Mouse (Mus musculus) stomach, embryonic 15.5 days (tissue): ENCODE measurements at regions not wholly inside any gene's neighbourhood (a gene's known extent, or its start where the extent isn't known, plus 50 kb on each side); places are given as distances from the start of the nearest gene placed in this dataset.
A peak's percentile ranks its signal among the peaks of the same experiment; 100 is the strongest.

Experiments used
- ATAC-seq: fragments of 200-750 bp; cut with Nextera tagmentation; 2 replicates; pipeline ENCODE4 v1.8.0; 2017; ENCODE audit warnings: low read depth, moderate number of reproducible peaks, moderate TSS enrichment; ENCODE audit not compliant: insufficient read depth, low FRiP score
- H3K27ac ChIP-seq: fragments of 300-500 bp; sonication (generic); 2 replicates; pipeline ENCODE4 v1.5.1; 2015; ENCODE audit warnings: mild to moderate bottlenecking, inconsistent platforms
- H3K27me3 ChIP-seq: fragments of 300-500 bp; sonication (generic); replicated peaks from 2 replicates; pipeline ENCODE4 v1.6.1; 2015; ENCODE audit warnings: inconsistent platforms
- H3K36me3 ChIP-seq: fragments of 300-500 bp; sonication (generic); 2 replicates; pipeline ENCODE4 v1.6.1; 2015; ENCODE audit warnings: inconsistent platforms
- H3K4me1 ChIP-seq: fragments of 300-500 bp; sonication (generic); 2 replicates; pipeline ENCODE4 v1.6.1; 2015; ENCODE audit warnings: inconsistent platforms
- H3K4me2 ChIP-seq: fragments of 300-500 bp; sonication (generic); 2 replicates; pipeline ENCODE4 v1.6.1; 2015; ENCODE audit warnings: mild to moderate bottlenecking, inconsistent platforms
- H3K4me3 ChIP-seq: fragments of 300-500 bp; sonication (generic); replicated peaks from 2 replicates; pipeline ENCODE4 v1.5.1; 2015; ENCODE audit warnings: inconsistent platforms
- H3K9ac ChIP-seq: fragments of 300-500 bp; sonication (generic); 2 replicates; pipeline ENCODE4 v1.6.1; 2015; ENCODE audit warnings: inconsistent platforms
- H3K9me3 ChIP-seq: fragments of 300-500 bp; sonication (generic); 2 replicates; pipeline ENCODE4 v1.6.1; 2016; ENCODE audit warnings: inconsistent platforms
- WGBS: fragments of 180-500 bp; shearing (Covaris S2); methylation state at CpG from one replicate; pipeline ENCODE4 v1.1.7; 2015; 5-methylcytosine and 5-hydroxymethylcytosine counted together

DNA sequence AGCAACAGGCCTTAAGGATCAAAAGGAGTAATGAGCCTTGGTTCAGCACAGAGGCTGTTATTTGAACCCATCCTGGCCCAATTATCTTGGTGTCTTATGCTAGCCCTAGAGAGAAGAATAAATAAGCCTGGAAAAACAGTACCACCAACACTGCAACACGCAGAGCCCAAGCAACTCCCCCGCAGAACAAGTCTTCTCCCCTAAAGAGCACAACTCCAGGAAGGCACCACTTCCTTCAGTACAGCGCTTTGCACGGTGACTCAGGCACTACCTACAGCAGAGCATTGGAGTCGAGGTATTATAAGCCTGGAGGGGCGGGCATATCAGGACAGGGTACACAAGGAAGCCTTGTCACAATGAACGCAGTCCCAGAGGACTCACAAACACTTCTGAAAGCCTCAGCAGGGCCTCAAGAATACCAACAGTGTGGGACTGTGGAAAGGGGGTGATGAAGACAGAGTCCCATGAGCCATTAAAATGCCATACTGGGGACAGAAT lies 62.9 kb upstream of the Arhgap5 start:
- no peaks in the 10 kb centered on the region for H3K4me1 ChIP-seq
- ATAC-seq, result no peak
- no peaks in the 10 kb centered on the region for H3K27me3 ChIP-seq
- no peaks in the 10 kb centered on the region for H3K9me3 ChIP-seq
- no peak overlapping the region for H3K4me2 ChIP-seq
- WGBS, result 73% methylated on average over 7 of the region's 7 CpGs
- no peak overlapping the region for H3K9ac ChIP-seq
- no peaks in the 10 kb centered on the region for H3K36me3 ChIP-seq
- H3K27ac ChIP-seq, result no peak overlapping the region
- no peak overlapping the region for H3K4me3 ChIP-seq

DNA sequence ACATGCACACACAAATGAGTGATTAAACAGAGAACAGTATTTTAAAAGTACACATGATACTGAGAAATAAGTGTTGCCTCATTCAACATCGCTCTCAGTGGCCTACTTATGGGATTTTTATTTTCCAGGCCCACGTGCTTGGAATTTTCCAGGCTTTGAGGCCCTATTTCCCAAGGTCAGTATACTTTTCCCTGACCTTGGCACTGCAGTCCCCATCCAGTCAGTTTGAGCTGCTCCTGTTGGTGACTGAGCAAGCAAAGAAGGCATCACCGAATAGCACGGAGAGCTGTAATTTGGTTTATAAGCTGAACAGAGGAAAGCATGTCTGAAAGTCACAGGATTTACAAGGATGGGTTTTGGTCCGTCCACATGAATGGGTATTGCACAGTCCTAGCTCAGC lies 61.4 kb upstream of the Arhgap5 start:
- 85% methylated on average over 5 of the region's 5 CpGs for WGBS
- H3K4me3 ChIP-seq, result no peak overlapping the region
- no peak for ATAC-seq
- no peaks in the 10 kb centered on the region for H3K36me3 ChIP-seq
- H3K4me2 ChIP-seq, result no peak overlapping the region
- no peak overlapping the region for H3K9ac ChIP-seq
- no peaks in the 10 kb centered on the region for H3K27me3 ChIP-seq
- no peaks in the 10 kb centered on the region for H3K9me3 ChIP-seq
- H3K4me1 ChIP-seq, result 0 out of 2 replicates have a peak, but pooled peaks cover 2% of the 10 kb centered on the region
- no peak overlapping the region for H3K27ac ChIP-seq

DNA sequence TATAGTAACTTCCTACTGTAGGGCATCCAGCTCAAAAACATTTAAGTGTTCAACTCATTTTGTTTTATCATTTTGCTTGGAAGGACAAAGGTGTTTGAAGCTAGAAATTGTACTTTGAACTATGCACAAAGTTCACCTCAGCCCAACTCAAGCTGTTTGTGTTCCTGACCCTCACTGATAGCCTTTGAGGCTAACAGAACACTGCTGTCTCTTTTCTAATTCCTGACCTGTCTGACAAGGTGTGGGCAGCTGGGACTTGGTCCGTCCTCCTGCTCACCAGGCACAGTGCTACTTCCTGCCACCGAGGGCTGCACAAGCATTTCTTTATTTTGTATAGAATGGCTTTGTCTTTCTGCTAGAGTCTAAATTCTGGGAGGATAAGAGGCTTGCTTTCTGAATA lies 58.0 kb upstream of the Arhgap5 start:
- no peak overlapping the region for H3K4me3 ChIP-seq
- H3K9ac ChIP-seq, result no peak overlapping the region
- no peaks in the 10 kb centered on the region for H3K27me3 ChIP-seq
- no peaks in the 10 kb centered on the region for H3K36me3 ChIP-seq
- H3K9me3 ChIP-seq, result no peaks in the 10 kb centered on the region
- H3K4me2 ChIP-seq, result no peak overlapping the region
- ATAC-seq, result peak; percentile 45; the same call in 1 of the 2 replicates
- H3K4me1 ChIP-seq, result 0 out of 2 replicates have a peak, but pooled peaks cover 4% of the 10 kb centered on the region
- WGBS, result 34% methylated on average over 2 of the region's 2 CpGs
- H3K27ac ChIP-seq, result peak overlapping the region; percentile 59

DNA sequence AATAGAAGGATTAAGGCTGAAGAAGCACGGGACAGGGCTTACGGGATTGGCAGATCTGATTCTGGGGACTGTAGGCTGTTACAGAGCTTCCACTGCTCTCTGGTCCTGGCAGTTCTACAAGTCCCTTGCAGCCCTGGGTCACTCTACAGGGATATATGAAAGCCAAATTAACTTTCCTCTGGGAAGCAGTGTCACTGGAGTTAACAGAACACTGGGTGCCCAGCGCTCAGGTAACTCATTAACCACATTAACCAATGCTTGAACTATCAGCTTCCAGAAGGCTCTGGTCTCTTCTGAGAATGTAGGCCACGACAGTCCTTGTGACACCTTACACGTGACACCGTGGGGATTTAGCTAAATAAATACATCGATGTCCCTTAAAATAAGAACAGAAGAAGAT lies 57.3 kb upstream of the Arhgap5 start:
- no peak overlapping the region for H3K4me3 ChIP-seq
- H3K9me3 ChIP-seq, result no peaks in the 10 kb centered on the region
- H3K4me1 ChIP-seq, result 0 out of 2 replicates have a peak, but pooled peaks cover 4% of the 10 kb centered on the region
- no peak overlapping the region for H3K9ac ChIP-seq
- no peak overlapping the region for H3K4me2 ChIP-seq
- peak; percentile 61; the same call in 1 of the 2 replicates for ATAC-seq
- WGBS, result 60% methylated on average over 7 of the region's 7 CpGs
- H3K27me3 ChIP-seq, result no peaks in the 10 kb centered on the region
- peak overlapping the region; percentile 59 for H3K27ac ChIP-seq
- H3K36me3 ChIP-seq, result no peaks in the 10 kb centered on the region

DNA sequence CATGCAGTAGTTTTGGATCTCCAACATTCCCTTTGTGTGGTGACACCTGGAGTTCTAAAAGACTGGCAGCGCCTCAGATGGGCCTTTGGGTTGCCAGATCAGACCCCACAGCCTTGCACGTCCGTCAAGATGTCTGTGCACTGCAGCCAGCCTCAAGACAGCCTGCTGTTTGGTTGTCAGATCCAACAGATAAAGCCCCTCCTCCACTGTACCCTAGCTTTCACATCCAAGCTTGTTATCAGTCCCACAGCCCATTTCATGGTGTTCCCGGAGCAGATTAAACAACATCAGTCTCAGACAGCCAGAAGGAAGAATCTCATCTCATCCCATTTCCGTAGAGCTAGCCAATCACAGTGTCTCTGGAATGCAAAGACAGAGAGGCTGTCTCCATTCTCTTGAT lies 56.3 kb upstream of the Arhgap5 start:
- H3K9me3 ChIP-seq, result no peaks in the 10 kb centered on the region
- H3K4me1 ChIP-seq, result 0 out of 2 replicates have a peak, but pooled peaks cover 4% of the 10 kb centered on the region
- H3K27me3 ChIP-seq, result no peaks in the 10 kb centered on the region
- H3K4me3 ChIP-seq, result no peak overlapping the region
- ATAC-seq, result no peak
- H3K36me3 ChIP-seq, result no peaks in the 10 kb centered on the region
- H3K4me2 ChIP-seq, result no peak overlapping the region
- no peak overlapping the region for H3K27ac ChIP-seq
- H3K9ac ChIP-seq, result no peak overlapping the region
- WGBS, result 64% methylated on average over 5 of the region's 5 CpGs

DNA sequence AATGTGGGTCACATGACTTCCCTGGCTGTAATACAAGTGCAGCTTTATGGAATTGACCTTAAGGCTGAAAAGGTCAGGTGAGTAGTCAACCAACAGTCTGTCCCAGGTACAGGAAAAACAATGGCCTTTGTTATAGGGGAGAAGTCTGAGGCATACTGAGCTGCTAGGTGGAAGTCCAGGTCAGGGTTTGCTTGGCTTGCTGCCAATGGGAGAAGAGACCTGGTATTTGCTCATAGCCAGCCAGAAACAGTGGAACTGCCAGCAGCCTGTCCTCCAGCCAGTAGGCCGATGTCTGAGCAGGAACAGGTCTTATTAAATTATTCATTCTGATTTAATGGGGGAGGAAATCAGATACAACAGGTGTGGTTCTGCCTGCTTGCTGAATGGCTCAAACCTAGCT lies 55.6 kb upstream of the Arhgap5 start:
- Histone ChIP-seq H3K9me3 (no peaks in the 10 kb centered on the region), H3K27ac (no peak overlapping the region), H3K4me3 (no peak overlapping the region), H3K36me3 (no peaks in the 10 kb centered on the region), H3K4me1 (0 out of 2 replicates have a peak, but pooled peaks cover 4% of the 10 kb centered on the region), H3K9ac (no peak overlapping the region), H3K27me3 (no peaks in the 10 kb centered on the region), H3K4me2 (no peak overlapping the region)
- WGBS, result 45% methylated on average over 1 of the region's 1 CpGs
- ATAC-seq, result peak; percentile 65

DNA sequence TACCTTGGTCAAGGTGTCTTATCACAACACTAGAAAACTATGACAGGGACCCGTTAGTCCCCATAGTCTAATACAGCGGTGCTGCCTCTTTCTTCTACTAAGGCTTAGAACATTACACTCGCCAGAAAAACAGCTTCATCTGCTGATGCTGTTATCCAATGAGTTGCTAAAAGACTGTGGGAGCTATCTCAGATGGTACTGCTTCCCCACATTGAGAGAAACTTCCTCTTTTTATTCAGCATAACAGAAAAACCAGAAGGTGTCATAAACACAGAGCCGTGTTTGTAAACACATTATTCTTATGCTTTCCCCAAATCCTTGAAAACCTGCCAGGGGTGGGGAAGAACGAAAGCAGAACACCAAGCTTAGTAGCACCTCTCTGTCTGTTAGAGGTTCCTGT lies 49.9 kb upstream of the Arhgap5 start:
- Histone ChIP-seq H3K9ac (no peak overlapping the region), H3K4me3 (no peak overlapping the region), H3K27ac (no peak overlapping the region), H3K4me1 (no peaks in the 10 kb centered on the region), H3K36me3 (no peaks in the 10 kb centered on the region), H3K9me3 (no peaks in the 10 kb centered on the region), H3K27me3 (no peaks in the 10 kb centered on the region), H3K4me2 (no peak overlapping the region)
- WGBS, result 85% methylated on average over 5 of the region's 5 CpGs
- ATAC-seq, result no peak
